Mouse (Mus musculus) kidney, postnatal 14 days (tissue): ENCODE results near the gene Kcnk4.

Experiments used
- DNase-seq: peaks from one replicate; pipeline ENCODE4 v3.0.0; 2022; ENCODE audit warnings: mixed read lengths

Kcnk4 gene

DNA sequence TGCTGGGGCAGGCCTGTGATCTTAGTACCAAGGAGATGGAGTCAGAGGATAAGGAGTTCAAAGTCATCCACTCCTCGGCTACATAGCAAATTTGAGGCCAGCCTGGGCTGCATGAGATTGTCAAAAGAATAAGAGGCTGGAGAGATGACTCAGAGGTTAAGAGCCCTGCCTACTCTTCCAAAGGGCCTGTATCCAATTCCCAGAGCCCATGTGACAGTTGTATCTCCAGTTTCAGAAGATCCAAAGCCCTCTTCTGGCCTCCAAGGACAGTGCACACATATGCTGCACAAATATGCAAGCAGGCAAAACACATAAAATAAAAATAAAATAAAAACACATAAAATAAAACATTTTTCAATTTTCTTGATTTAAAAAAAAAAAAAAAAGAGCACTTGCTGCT is 60.1 kb downstream of the Kcnk4 start:
- DNase-seq: no peak
